9 mouse cellular contexts compared by ENCODE assay signal in the genomic region with DNA sequence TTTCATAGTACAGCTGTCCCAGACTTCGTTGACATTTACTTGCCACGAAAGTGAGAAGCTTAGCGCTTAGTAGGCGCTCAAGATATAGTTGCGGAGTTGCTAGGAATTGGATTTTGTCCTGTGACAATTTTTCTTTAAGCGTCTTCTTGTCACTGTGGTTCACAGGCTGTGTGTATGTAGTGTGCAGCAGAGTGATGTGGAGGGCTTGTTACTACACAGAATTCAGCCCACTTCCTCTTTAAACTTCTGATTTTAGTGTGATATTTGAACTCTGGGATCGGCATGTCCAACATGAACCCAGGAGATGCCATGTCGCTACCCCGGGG. TPM values are rescaled to one million over a fixed set of nuclear protein-coding genes. Genes with fewer than 3 reads are reported as not detected.
DNase-seq lines count a peak whose midpoint lies in the region; ATAC-seq and TF ChIP-seq lines count a peak whose summit lies in the region.
"Had no signal": no experiment of that assay in that cellular context is flagged by ENCODE, and none has a peak within 500 bp of the region (broad histone marks: within the 10 kb centered on the region; RNA-seq: fewer than 3 reads in every experiment).

No protein-coding gene starts in this region.

- peak overlapping the region; percentile 94 for H3K4me3 ChIP-seq in lung, adult 2 months (replicated peaks; ENCODE audit: extremely low read depth, low read depth, low read length)
- H3K4me3 ChIP-seq in embryonic facial prominence, embryonic 13.5 days, result peak overlapping the region; percentile 64
- H3K4me3 ChIP-seq in limb, embryonic 12.5 days (replicated peaks), result peak overlapping the region; percentile 67
- peak overlapping the region; percentile 83 for H3K4me3 ChIP-seq in small intestine, adult 2 months (ENCODE audit: low read depth, low read length)

- TF ChIP-seq CTCF in lung, adult 2 months (IDR thresholded peaks at IDR 0.05; ENCODE audit: insufficient read depth, low read length), result no peak
- TF ChIP-seq CTCF in small intestine, adult 2 months (IDR thresholded peaks at IDR 0.05; ENCODE audit: extremely low read depth, insufficient read length, insufficient replicate concordance, low read depth, low read length), result no peak

- ATAC-seq in embryonic facial prominence, embryonic 13.5 days (ENCODE audit: insufficient number of reproducible peaks, insufficient read depth, low FRiP score, low TSS enrichment, low read depth), result no peak
- ATAC-seq in limb, embryonic 12.5 days (ENCODE audit: insufficient number of reproducible peaks, insufficient read depth, low FRiP score, low TSS enrichment, low read depth), result no peak

- TF ChIP-seq POLR2A in lung, adult 2 months (IDR thresholded peaks at IDR 0.05; ENCODE audit: borderline replicate concordance, extremely low read depth, low read depth, low read length), result no peak
- no peak for TF ChIP-seq POLR2A in small intestine, adult 2 months (IDR thresholded peaks at IDR 0.05; ENCODE audit: low read depth, low read length)

- no peaks in the 10 kb centered on the region for H3K9me3 ChIP-seq in embryonic facial prominence, embryonic 13.5 days
- H3K9me3 ChIP-seq in limb, embryonic 12.5 days, result no peaks in the 10 kb centered on the region

- peak overlapping the region; percentile 76 for H3K9ac ChIP-seq in embryonic facial prominence, embryonic 13.5 days
- H3K9ac ChIP-seq in limb, embryonic 12.5 days (replicated peaks), result peak overlapping the region; percentile 69

- no peak for DNase-seq in lung, adult 2 months
- no peak for DNase-seq in lung, postnatal 36 days
- no peak for DNase-seq in thymus, postnatal 10 days (ENCODE audit: low spot score in 2 of 2)
- DNase-seq in layer of hippocampus, postnatal 36 days, result no peak
- no peak for DNase-seq in retina, embryonic 14.5 days (ENCODE audit: low spot score)

- peak overlapping the region; percentile 72 for H3K4me2 ChIP-seq in embryonic facial prominence, embryonic 13.5 days
- peak overlapping the region; percentile 75 for H3K4me2 ChIP-seq in limb, embryonic 12.5 days

- H3K36me3 ChIP-seq in embryonic facial prominence, embryonic 13.5 days, result no peaks in the 10 kb centered on the region
- no peaks in the 10 kb centered on the region for H3K36me3 ChIP-seq in limb, embryonic 12.5 days
- H3K36me3 ChIP-seq in small intestine, adult 2 months (ENCODE audit: control insufficient read depth, insufficient read depth, low read length), result no peaks in the 10 kb centered on the region

- H3K27me3 ChIP-seq in embryonic facial prominence, embryonic 13.5 days, result no peaks in the 10 kb centered on the region
- no peaks in the 10 kb centered on the region for H3K27me3 ChIP-seq in limb, embryonic 12.5 days
- no peaks in the 10 kb centered on the region for H3K27me3 ChIP-seq in small intestine, adult 2 months (ENCODE audit: control insufficient read depth, insufficient read depth, low read length)

- peak overlapping the region; percentile 51; the same call in 1 of the 2 replicates for H3K27ac ChIP-seq in embryonic facial prominence, embryonic 13.5 days
- H3K27ac ChIP-seq in limb, embryonic 12.5 days, result no peak overlapping the region
- H3K27ac ChIP-seq in small intestine, adult 2 months (ENCODE audit: insufficient read depth, low read depth, low read length), result no peak overlapping the region

- WGBS in lung, adult 2 months, result 42% methylated on average over 9 of the region's 9 CpGs
- WGBS in embryonic facial prominence, embryonic 13.5 days, result 48% methylated on average over 9 of the region's 9 CpGs
- WGBS in limb, embryonic 12.5 days, result 51% methylated on average over 9 of the region's 9 CpGs
- 35% methylated on average over 9 of the region's 9 CpGs for WGBS in small intestine, adult 2 months

- no peaks in the 10 kb centered on the region; the same call in 1 of the 2 replicates for H3K4me1 ChIP-seq in lung, adult 2 months (ENCODE audit: control insufficient read depth, insufficient read depth, low read length)
- peaks cover 9% of the 10 kb centered on the region for H3K4me1 ChIP-seq in embryonic facial prominence, embryonic 13.5 days
- no peaks in the 10 kb centered on the region for H3K4me1 ChIP-seq in limb, embryonic 12.5 days (replicated peaks)
- H3K4me1 ChIP-seq in small intestine, adult 2 months (ENCODE audit: control insufficient read depth, insufficient read depth, insufficient read length, low read length), result no peaks in the 10 kb centered on the region

RNA-seq across cellular contexts. Expression of a gene that starts 0.7 kb away (rescaled TPM):
- polyA plus RNA-seq in lung, adult 2 months (2012; rRNA removed), result 16.3 and 20.3 TPM in 2 replicates
- 23.2 and 23.3 TPM in 2 replicates for polyA plus RNA-seq in embryonic facial prominence, embryonic 13.5 days (2015; fragmentation: Nextera tagmentation; extraction: Ambion mirVana)
- polyA plus RNA-seq in limb, embryonic 12.5 days (2016; fragmentation: Nextera tagmentation; extraction: Ambion mirVana), result 19.5 and 23.7 TPM in 2 replicates
- polyA plus RNA-seq in small intestine, adult 2 months (2012; rRNA removed), result 10.5 and 14.0 TPM in 2 replicates
- total RNA-seq in layer of hippocampus, postnatal 36 days (2021), result 10 to 100 TPM; 31.6 to 33.3 TPM

RNA-seq across cellular contexts. Expression of a gene that starts 37.3 kb away (rescaled TPM):
- polyA plus RNA-seq in lung, adult 2 months (2012; rRNA removed), result not detected in 2 replicates
- not detected in 2 replicates for polyA plus RNA-seq in embryonic facial prominence, embryonic 13.5 days (2015; fragmentation: Nextera tagmentation; extraction: Ambion mirVana)
- polyA plus RNA-seq in limb, embryonic 12.5 days (2016; fragmentation: Nextera tagmentation; extraction: Ambion mirVana), result not detected in 2 replicates
- not detected in 2 replicates for polyA plus RNA-seq in small intestine, adult 2 months (2012; rRNA removed)
- total RNA-seq in layer of hippocampus, postnatal 36 days (2021), result not detected
- total RNA-seq: neutrophil, adult 5-6 weeks had no signal
